8 mouse cellular contexts compared by ENCODE assay signal in the genomic region with DNA sequence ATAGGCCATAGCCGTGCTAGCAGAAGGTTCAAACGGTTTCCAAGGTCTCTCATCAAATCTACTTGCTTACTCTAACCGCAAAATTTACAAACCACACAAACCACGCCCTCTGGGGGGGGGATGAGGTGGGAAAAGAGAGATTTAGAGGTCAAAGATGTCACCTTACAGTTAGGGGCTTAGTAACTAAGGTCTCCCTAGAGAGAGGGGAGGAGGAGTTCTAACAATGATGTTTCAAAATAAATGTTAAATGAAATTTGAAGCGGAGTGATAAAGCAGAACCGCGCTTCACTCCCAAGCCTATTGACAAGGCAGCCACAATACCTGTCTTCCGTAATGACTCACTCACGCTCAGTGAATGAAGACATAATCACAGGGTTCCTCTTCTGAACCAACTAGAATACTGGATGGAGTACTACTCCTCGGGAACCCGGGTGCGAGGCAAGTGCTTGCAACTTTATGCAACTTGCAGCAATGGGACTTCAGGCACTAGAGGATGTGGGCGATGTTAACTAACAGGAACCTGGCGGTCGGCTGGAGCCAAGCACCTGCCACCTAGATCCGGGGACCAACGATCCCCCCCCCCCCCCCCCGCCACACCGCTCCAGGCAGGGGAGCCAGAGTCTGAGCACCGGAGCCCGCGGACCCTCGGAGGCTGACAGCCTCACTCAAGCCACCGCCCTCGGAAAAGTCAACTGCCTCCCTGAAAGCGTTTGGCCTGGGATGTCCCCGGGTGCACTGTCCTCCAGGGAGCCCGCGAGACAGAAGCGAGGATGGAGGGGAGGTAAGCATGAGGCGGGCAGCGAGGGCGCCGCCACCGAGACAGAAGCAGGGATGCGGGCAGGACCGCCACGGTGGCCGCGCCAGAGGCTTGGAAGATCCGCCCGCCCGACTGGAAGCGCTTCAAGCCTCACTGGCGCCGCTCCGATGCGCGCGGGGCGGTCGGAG. TPM values are rescaled to one million over a fixed set of nuclear protein-coding genes. Genes with fewer than 3 reads are reported as not detected.
A peak's percentile ranks its signal among the peaks of the same experiment; 100 is the strongest.
DNase-seq lines count a peak whose midpoint lies in the region; ATAC-seq and TF ChIP-seq lines count a peak whose summit lies in the region.

No protein-coding gene starts in this region.

- peak in 1 of 2 experiments; percentile 10 for DNase-seq in layer of hippocampus, adult 2 months (ENCODE audit: low spot score in 2 of 2)
- DNase-seq in layer of hippocampus, adult 9-10 months (ENCODE audit: low spot score) = no peak
- peak; percentile 60 for DNase-seq in c-Kit-positive CD71-negative TER-119-negative erythroid progenitor cells, embryonic 14.5 days (ENCODE audit: low read depth)
- peak; percentile 39 for DNase-seq in forebrain, embryonic 14.5 days (ENCODE audit: low spot score)
- DNase-seq in lung, adult 18-20 months = peak; percentile 30 to 58
- no peak for DNase-seq in ovary, postnatal 14 days (ENCODE audit: low spot score)

- H3K4me2 ChIP-seq in forebrain, embryonic 14.5 days (ENCODE audit: low read length) = peak overlapping the region; percentile 93
- H3K4me2 ChIP-seq in intestine, embryonic 15.5 days (replicated peaks) = peak overlapping the region; percentile 91
- peak overlapping the region; percentile 86 for H3K4me2 ChIP-seq in neural tube, embryonic 15.5 days

- peak; percentile 10; the same call in 1 of the 2 replicates for TF ChIP-seq CTCF in layer of hippocampus, adult 2 months (conservative IDR thresholded peaks at IDR 0.05)

- peak overlapping the region; percentile 96 for H3K27ac ChIP-seq in layer of hippocampus, adult 2 months
- peak overlapping the region; percentile 71 for H3K27ac ChIP-seq in forebrain, embryonic 14.5 days (ENCODE audit: low read depth, low read length)
- peak overlapping the region; percentile 87 for H3K27ac ChIP-seq in intestine, embryonic 15.5 days
- H3K27ac ChIP-seq in neural tube, embryonic 15.5 days (replicated peaks) = peak overlapping the region; percentile 93

- no peaks in the 10 kb centered on the region for H3K36me3 ChIP-seq in forebrain, embryonic 14.5 days (ENCODE audit: control insufficient read depth, insufficient read depth, low read length)
- H3K36me3 ChIP-seq in intestine, embryonic 15.5 days = no peaks in the 10 kb centered on the region
- no peaks in the 10 kb centered on the region for H3K36me3 ChIP-seq in neural tube, embryonic 15.5 days

- H3K9me3 ChIP-seq in forebrain, embryonic 14.5 days (replicated peaks; ENCODE audit: control insufficient read depth, low read length) = no peaks in the 10 kb centered on the region
- no peaks in the 10 kb centered on the region for H3K9me3 ChIP-seq in intestine, embryonic 15.5 days
- no peaks in the 10 kb centered on the region for H3K9me3 ChIP-seq in neural tube, embryonic 15.5 days (replicated peaks)

- H3K4me3 ChIP-seq in layer of hippocampus, adult 2 months = peak overlapping the region; percentile 77
- H3K4me3 ChIP-seq in forebrain, embryonic 14.5 days (ENCODE audit: low read depth, low read length) = peak overlapping the region; percentile 75
- H3K4me3 ChIP-seq in intestine, embryonic 15.5 days (replicated peaks) = peak overlapping the region; percentile 83
- H3K4me3 ChIP-seq in neural tube, embryonic 15.5 days (replicated peaks) = peak overlapping the region; percentile 82

- WGBS in forebrain, embryonic 14.5 days = 1% methylated on average over 49 of the region's 52 CpGs
- under 1% methylated on average over 51 of the region's 52 CpGs for WGBS in intestine, embryonic 15.5 days
- WGBS in neural tube, embryonic 15.5 days = 1% methylated on average over 50 of the region's 52 CpGs

- no peaks in the 10 kb centered on the region for H3K27me3 ChIP-seq in forebrain, embryonic 14.5 days (replicated peaks; ENCODE audit: control insufficient read depth, insufficient read depth, low read length)
- no peaks in the 10 kb centered on the region for H3K27me3 ChIP-seq in intestine, embryonic 15.5 days (replicated peaks)
- no peaks in the 10 kb centered on the region for H3K27me3 ChIP-seq in neural tube, embryonic 15.5 days (replicated peaks)

- H3K4me1 ChIP-seq in forebrain, embryonic 14.5 days (ENCODE audit: control insufficient read depth, insufficient read depth, low read length) = no peaks in the 10 kb centered on the region
- H3K4me1 ChIP-seq in intestine, embryonic 15.5 days (replicated peaks) = 0 out of 2 replicates have a peak, but pooled peaks cover 8% of the 10 kb centered on the region
- H3K4me1 ChIP-seq in neural tube, embryonic 15.5 days = peaks cover 12% of the 10 kb centered on the region

- peak overlapping the region; percentile 83 for H3K9ac ChIP-seq in forebrain, embryonic 14.5 days (ENCODE audit: low read length)
- H3K9ac ChIP-seq in intestine, embryonic 15.5 days = peak overlapping the region; percentile 83
- H3K9ac ChIP-seq in neural tube, embryonic 15.5 days (replicated peaks) = peak overlapping the region; percentile 89

- ATAC-seq in forebrain, embryonic 14.5 days = peak; percentile 79
- ATAC-seq in intestine, embryonic 15.5 days = peak; percentile 57
- ATAC-seq in neural tube, embryonic 15.5 days (ENCODE audit: low FRiP score) = peak; percentile 78

RNA-seq across cellular contexts. Expression of gene Entpd5, which starts 0.7 kb away (rescaled TPM):
- total RNA-seq in layer of hippocampus, adult 2 months (2021) = 10 to 100 TPM; 22.5 to 24.8 TPM
- polyA plus RNA-seq in forebrain, embryonic 14.5 days (2014; fragmentation: Nextera tagmentation; extraction: Ambion mirVana) = 8.0 and 8.5 TPM in 2 replicates
- 37.1 and 39.5 TPM in 2 replicates for polyA plus RNA-seq in intestine, embryonic 15.5 days (2015; fragmentation: Nextera tagmentation; extraction: Ambion mirVana)
- 11.6 and 17.0 TPM in 2 replicates for polyA plus RNA-seq in neural tube, embryonic 15.5 days (2015; fragmentation: Nextera tagmentation; extraction: Ambion mirVana)

RNA-seq across cellular contexts. Expression of gene Bbof1, which starts 0.7 kb away (rescaled TPM):
- 1 to 10 TPM; 8.7 to 9.9 TPM for total RNA-seq in layer of hippocampus, adult 2 months (2021)
- 0.94 and 3.3 TPM in 2 replicates for polyA plus RNA-seq in forebrain, embryonic 14.5 days (2014; fragmentation: Nextera tagmentation; extraction: Ambion mirVana)
- polyA plus RNA-seq in intestine, embryonic 15.5 days (2015; fragmentation: Nextera tagmentation; extraction: Ambion mirVana) = 0.52 and 0.80 TPM in 2 replicates
- 3.6 and 5.0 TPM in 2 replicates for polyA plus RNA-seq in neural tube, embryonic 15.5 days (2015; fragmentation: Nextera tagmentation; extraction: Ambion mirVana)

RNA-seq across cellular contexts. Expression of gene Rnf113a2, which starts 8.8 kb away (rescaled TPM):
- 10 to 100 TPM; 13.8 to 15.9 TPM for total RNA-seq in layer of hippocampus, adult 2 months (2021)
- polyA plus RNA-seq in forebrain, embryonic 14.5 days (2014; fragmentation: Nextera tagmentation; extraction: Ambion mirVana) = 27.6 and 30.4 TPM in 2 replicates
- 21.6 and 23.6 TPM in 2 replicates for polyA plus RNA-seq in intestine, embryonic 15.5 days (2015; fragmentation: Nextera tagmentation; extraction: Ambion mirVana)
- polyA plus RNA-seq in neural tube, embryonic 15.5 days (2015; fragmentation: Nextera tagmentation; extraction: Ambion mirVana) = 21.5 and 21.9 TPM in 2 replicates

RNA-seq across cellular contexts. Expression of gene Aldh6a1, which starts 42.7 kb away (rescaled TPM):
- 10 to 100 TPM; 48.4 to 48.7 TPM for total RNA-seq in layer of hippocampus, adult 2 months (2021)
- polyA plus RNA-seq in forebrain, embryonic 14.5 days (2014; fragmentation: Nextera tagmentation; extraction: Ambion mirVana) = 35.2 and 37.7 TPM in 2 replicates
- 29.0 and 31.8 TPM in 2 replicates for polyA plus RNA-seq in intestine, embryonic 15.5 days (2015; fragmentation: Nextera tagmentation; extraction: Ambion mirVana)
- polyA plus RNA-seq in neural tube, embryonic 15.5 days (2015; fragmentation: Nextera tagmentation; extraction: Ambion mirVana) = 31.7 and 34.7 TPM in 2 replicates

RNA-seq across cellular contexts. Expression of gene Lin52, which starts 43.1 kb away (rescaled TPM):
- total RNA-seq in layer of hippocampus, adult 2 months (2021) = 10 to 100 TPM; 24.6 to 25.7 TPM
- polyA plus RNA-seq in forebrain, embryonic 14.5 days (2014; fragmentation: Nextera tagmentation; extraction: Ambion mirVana) = 41.2 and 46.1 TPM in 2 replicates
- polyA plus RNA-seq in intestine, embryonic 15.5 days (2015; fragmentation: Nextera tagmentation; extraction: Ambion mirVana) = 15.2 and 16.9 TPM in 2 replicates
- 28.9 and 29.7 TPM in 2 replicates for polyA plus RNA-seq in neural tube, embryonic 15.5 days (2015; fragmentation: Nextera tagmentation; extraction: Ambion mirVana)

Comparison
In these comparisons a context has a peak if more than half of its experiments do, and no peak if none do; other contexts are left out.
1. DNase-seq: peak in c-Kit-positive CD71-negative TER-119-negative erythroid progenitor cells, embryonic 14.5 days (single experiment), forebrain, embryonic 14.5 days (single experiment) and lung, adult 18-20 months (2 of 2); none in layer of hippocampus, adult 9-10 months (single experiment) and ovary, postnatal 14 days (single experiment).
2. Peak in every context shown above with its lines, with median percentiles within 50 percentile points of each other: H3K27ac ChIP-seq, H3K4me3 ChIP-seq, ATAC-seq, H3K4me2 ChIP-seq and H3K9ac ChIP-seq.